Mouse (Mus musculus): ENCODE data around the gene Ins2. TPM values are rescaled to one million over a fixed set of nuclear protein-coding genes. Genes with fewer than 3 reads are reported as not detected.

The Ins2 gene
- polyA plus RNA-seq, 1 experiment from 2014 or later = 0.75 TPM

DNA sequence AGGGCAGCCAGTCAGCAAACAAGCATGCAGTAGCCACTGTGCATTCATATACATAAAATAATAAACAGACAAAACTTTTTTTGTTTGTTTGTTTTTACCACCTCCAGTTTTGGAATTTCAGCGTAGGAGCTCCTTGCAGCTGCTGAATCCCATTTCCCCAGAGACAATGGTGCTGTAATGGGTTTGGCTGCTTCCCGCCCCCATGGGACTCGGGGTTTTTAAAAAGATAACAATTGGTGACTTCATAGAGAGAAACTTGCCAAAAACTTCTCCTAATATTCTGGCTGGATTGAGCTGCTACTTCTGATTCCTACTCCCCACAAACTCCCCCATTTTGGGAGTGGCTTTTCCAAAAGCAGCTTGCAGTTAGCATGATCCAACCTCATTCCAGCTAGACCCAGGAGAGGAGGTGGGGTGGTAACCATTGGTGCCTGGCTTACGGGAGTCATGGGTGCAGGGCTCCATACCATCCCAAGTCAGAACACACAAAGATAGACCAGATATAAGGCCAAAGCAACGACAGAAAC lies 43.8 kb downstream of the Ins2 start:
- no peak overlapping the region for H3K4me2 ChIP-seq (ENCODE audit: low read depth, low read length)
- H3K27ac ChIP-seq (ENCODE audit: low read length) = no peak overlapping the region
- H3K27me3 ChIP-seq (ENCODE audit: control insufficient read depth, insufficient read depth, low read length) = no peaks in the 10 kb centered on the region
- no peaks in the 10 kb centered on the region for H3K4me1 ChIP-seq (ENCODE audit: control insufficient read depth, insufficient read depth, low read length)
- no peaks in the 10 kb centered on the region for H3K9me3 ChIP-seq (replicated peaks; ENCODE audit: control insufficient read depth, low read length)
- WGBS = 53% methylated on average over 5 of the region's 5 CpGs
- H3K36me3 ChIP-seq (ENCODE audit: control insufficient read depth, insufficient read depth) = no peaks in the 10 kb centered on the region
- H3K9ac ChIP-seq (ENCODE audit: low read length) = no peak overlapping the region
- no peak; the same call in 1 of the 2 replicates for ATAC-seq (replicated peaks; ENCODE audit: extremely low read depth, insufficient read depth, low FRiP score)
- no peak overlapping the region for H3K4me3 ChIP-seq (ENCODE audit: low read length)

DNA sequence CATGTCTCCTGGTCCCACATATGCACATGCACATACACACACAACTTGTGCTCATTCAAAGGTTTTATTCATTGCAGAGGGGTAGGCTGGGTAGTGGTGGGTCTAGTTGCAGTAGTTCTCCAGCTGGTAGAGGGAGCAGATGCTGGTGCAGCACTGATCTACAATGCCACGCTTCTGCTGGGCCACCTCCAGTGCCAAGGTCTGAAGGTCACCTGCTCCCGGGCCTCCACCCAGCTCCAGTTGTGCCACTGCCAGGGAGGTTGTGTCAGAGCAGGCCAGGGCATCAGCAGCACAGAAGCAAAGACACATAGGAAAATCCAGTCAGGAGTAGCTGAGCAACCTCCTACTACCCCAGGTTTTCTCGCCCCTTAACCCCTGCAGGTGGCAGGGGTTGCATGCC lies 64.6 kb downstream of the Ins2 start:
- H3K4me1 ChIP-seq (ENCODE audit: control insufficient read depth, insufficient read depth, low read length) = peaks cover 3% of the 10 kb centered on the region; the same call in 1 of the 2 replicates
- H3K9me3 ChIP-seq (replicated peaks; ENCODE audit: control insufficient read depth, low read length) = no peaks in the 10 kb centered on the region
- ATAC-seq (replicated peaks; ENCODE audit: extremely low read depth, insufficient read depth, low FRiP score) = no peak
- no peaks in the 10 kb centered on the region for H3K36me3 ChIP-seq (ENCODE audit: control insufficient read depth, insufficient read depth)
- H3K4me2 ChIP-seq (ENCODE audit: low read depth, low read length) = no peak overlapping the region
- no peak overlapping the region for H3K4me3 ChIP-seq (ENCODE audit: low read length)
- 81% methylated on average over 3 of the region's 3 CpGs for WGBS
- no peaks in the 10 kb centered on the region for H3K27me3 ChIP-seq (ENCODE audit: control insufficient read depth, insufficient read depth, low read length)
- H3K27ac ChIP-seq (ENCODE audit: low read length) = no peak overlapping the region
- no peak overlapping the region for H3K9ac ChIP-seq (ENCODE audit: low read length)

DNA sequence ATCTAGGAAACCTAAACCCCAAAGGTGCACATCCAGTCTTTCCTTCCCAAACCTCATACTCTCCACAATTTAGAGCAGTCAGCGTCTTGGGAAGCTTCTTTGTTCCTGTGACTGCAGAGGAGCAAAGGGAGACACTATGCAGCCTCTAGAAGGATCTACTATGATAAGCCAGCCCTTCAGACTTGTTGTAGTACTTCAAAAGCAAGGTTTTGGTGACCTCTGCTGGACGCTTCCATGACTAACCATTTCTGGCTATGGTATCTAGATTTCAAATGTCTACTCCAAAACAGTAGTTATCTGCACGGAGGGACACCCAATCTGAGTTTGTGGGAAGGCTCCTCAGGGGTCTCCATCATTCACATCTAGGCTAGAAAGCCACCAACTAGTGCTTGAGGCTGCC lies 67.5 kb downstream of the Ins2 start:
- peaks cover 14% of the 10 kb centered on the region for H3K9me3 ChIP-seq (replicated peaks; ENCODE audit: control insufficient read depth, low read length)
- peaks cover 5% of the 10 kb centered on the region; the same call in 1 of the 2 replicates for H3K36me3 ChIP-seq (ENCODE audit: control insufficient read depth, insufficient read depth)
- WGBS = 7% methylated on average over 3 of the region's 3 CpGs
- H3K4me2 ChIP-seq (ENCODE audit: low read depth, low read length) = no peak overlapping the region
- peaks cover 3% of the 10 kb centered on the region; the same call in 1 of the 2 replicates for H3K4me1 ChIP-seq (ENCODE audit: control insufficient read depth, insufficient read depth, low read length)
- H3K9ac ChIP-seq (ENCODE audit: low read length) = no peak overlapping the region
- ATAC-seq (replicated peaks; ENCODE audit: extremely low read depth, insufficient read depth, low FRiP score) = no peak
- H3K4me3 ChIP-seq (ENCODE audit: low read length) = no peak overlapping the region
- no peaks in the 10 kb centered on the region for H3K27me3 ChIP-seq (ENCODE audit: control insufficient read depth, insufficient read depth, low read length)
- no peak overlapping the region for H3K27ac ChIP-seq (ENCODE audit: low read length)

DNA sequence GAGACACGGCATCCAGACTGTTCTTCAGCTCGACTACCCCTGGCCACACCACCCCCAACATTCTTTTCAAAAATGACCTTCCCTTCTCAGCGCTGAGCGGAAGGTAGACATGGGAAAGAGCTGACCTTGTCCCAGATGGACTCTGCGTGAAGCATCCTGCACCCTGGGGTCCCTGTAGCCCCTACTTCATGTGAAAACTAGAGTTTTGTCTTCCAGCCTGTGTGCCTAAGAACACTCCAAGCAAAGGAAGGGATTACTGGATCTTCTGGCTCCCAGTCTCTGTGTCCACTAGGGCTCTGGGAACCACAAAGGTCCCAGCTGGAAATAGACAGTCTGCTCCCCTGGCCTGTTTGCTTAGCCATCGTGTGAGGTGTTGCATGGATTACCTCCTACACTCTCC lies 68.0 kb downstream of the Ins2 start:
- H3K27ac ChIP-seq (ENCODE audit: low read length) = no peak overlapping the region
- ATAC-seq (replicated peaks; ENCODE audit: extremely low read depth, insufficient read depth, low FRiP score) = no peak
- 65% methylated on average over 6 of the region's 6 CpGs for WGBS

DNA sequence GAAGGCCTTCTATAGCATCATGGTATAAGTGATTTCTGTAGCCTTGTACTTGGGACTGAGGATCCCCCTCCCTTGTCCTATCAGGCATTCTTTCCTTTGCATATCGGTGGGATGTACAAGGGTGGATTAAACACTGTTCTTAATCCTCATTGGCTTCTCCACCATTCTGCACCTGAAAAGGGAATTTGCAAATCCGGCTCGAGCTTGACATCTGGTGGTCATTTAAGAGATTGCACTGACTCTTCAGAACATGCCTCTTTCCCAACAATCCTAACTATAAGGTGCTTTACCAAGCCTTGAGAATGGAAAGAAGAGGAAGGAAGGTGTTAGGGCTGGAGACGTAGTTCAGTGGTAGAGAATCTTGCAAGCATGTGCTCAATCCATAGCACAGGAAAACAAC lies 71.1 kb downstream of the Ins2 start:
- H3K4me2 ChIP-seq (ENCODE audit: low read depth, low read length) = no peak overlapping the region
- H3K4me1 ChIP-seq (ENCODE audit: control insufficient read depth, insufficient read depth, low read length) = peaks cover 3% of the 10 kb centered on the region; the same call in 1 of the 2 replicates
- no peak overlapping the region for H3K9ac ChIP-seq (ENCODE audit: low read length)
- H3K27ac ChIP-seq (ENCODE audit: low read length) = no peak overlapping the region
- no peaks in the 10 kb centered on the region for H3K27me3 ChIP-seq (ENCODE audit: control insufficient read depth, insufficient read depth, low read length)
- no peak for ATAC-seq (replicated peaks; ENCODE audit: extremely low read depth, insufficient read depth, low FRiP score)
- WGBS = 10% methylated on average over 4 of the region's 4 CpGs
- H3K9me3 ChIP-seq (replicated peaks; ENCODE audit: control insufficient read depth, low read length) = peaks cover 33% of the 10 kb centered on the region
- H3K4me3 ChIP-seq (ENCODE audit: low read length) = no peak overlapping the region
- H3K36me3 ChIP-seq (ENCODE audit: control insufficient read depth, insufficient read depth) = peaks cover 21% of the 10 kb centered on the region

More for the DNA sequence above, 68.0 kb downstream of the Ins2 start:
- Histone ChIP-seq H3K9me3 (replicated peaks; ENCODE audit: control insufficient read depth, low read length) (peaks cover 19% of the 10 kb centered on the region), H3K9ac (ENCODE audit: low read length) (no peak overlapping the region), H3K4me3 (ENCODE audit: low read length) (no peak overlapping the region), H3K27me3 (ENCODE audit: control insufficient read depth, insufficient read depth, low read length) (no peaks in the 10 kb centered on the region), H3K4me2 (ENCODE audit: low read depth, low read length) (no peak overlapping the region), H3K4me1 (ENCODE audit: control insufficient read depth, insufficient read depth, low read length) (peaks cover 3% of the 10 kb centered on the region; the same call in 1 of the 2 replicates), H3K36me3 (ENCODE audit: control insufficient read depth, insufficient read depth) (peaks cover 8% of the 10 kb centered on the region; the same call in 1 of the 2 replicates)

DNA sequence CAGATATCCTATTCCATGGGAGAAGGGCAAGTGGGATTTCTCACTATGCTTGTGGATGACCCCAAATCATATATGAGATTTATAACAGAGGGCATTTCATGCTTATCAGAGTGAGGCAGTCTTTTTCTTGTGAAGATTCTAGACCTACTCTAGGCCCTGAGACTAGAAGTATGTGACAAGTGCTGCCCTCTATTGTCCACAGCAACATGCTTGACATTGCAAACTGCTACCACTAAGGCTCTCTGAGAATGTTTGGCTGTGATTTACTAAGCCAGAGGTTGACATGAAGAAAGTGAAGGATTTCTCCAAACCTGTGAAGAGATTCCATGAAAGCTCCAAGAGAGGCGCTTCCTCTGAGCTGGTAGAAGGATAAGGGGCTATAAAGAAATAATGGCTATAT lies 72.1 kb downstream of the Ins2 start:
- WGBS = 91% methylated on average over 1 of the region's 1 CpGs
- Histone ChIP-seq H3K4me3 (ENCODE audit: low read length) (no peak overlapping the region), H3K27ac (ENCODE audit: low read length) (no peak overlapping the region), H3K9ac (ENCODE audit: low read length) (no peak overlapping the region), H3K36me3 (ENCODE audit: control insufficient read depth, insufficient read depth) (peaks cover 21% of the 10 kb centered on the region), H3K9me3 (replicated peaks; ENCODE audit: control insufficient read depth, low read length) (peaks cover 33% of the 10 kb centered on the region), H3K4me1 (ENCODE audit: control insufficient read depth, insufficient read depth, low read length) (peaks cover 3% of the 10 kb centered on the region; the same call in 1 of the 2 replicates), H3K27me3 (ENCODE audit: control insufficient read depth, insufficient read depth, low read length) (peaks cover 6% of the 10 kb centered on the region; the same call in 1 of the 2 replicates), H3K4me2 (ENCODE audit: low read depth, low read length) (no peak overlapping the region)
- no peak for ATAC-seq (replicated peaks; ENCODE audit: extremely low read depth, insufficient read depth, low FRiP score)

DNA sequence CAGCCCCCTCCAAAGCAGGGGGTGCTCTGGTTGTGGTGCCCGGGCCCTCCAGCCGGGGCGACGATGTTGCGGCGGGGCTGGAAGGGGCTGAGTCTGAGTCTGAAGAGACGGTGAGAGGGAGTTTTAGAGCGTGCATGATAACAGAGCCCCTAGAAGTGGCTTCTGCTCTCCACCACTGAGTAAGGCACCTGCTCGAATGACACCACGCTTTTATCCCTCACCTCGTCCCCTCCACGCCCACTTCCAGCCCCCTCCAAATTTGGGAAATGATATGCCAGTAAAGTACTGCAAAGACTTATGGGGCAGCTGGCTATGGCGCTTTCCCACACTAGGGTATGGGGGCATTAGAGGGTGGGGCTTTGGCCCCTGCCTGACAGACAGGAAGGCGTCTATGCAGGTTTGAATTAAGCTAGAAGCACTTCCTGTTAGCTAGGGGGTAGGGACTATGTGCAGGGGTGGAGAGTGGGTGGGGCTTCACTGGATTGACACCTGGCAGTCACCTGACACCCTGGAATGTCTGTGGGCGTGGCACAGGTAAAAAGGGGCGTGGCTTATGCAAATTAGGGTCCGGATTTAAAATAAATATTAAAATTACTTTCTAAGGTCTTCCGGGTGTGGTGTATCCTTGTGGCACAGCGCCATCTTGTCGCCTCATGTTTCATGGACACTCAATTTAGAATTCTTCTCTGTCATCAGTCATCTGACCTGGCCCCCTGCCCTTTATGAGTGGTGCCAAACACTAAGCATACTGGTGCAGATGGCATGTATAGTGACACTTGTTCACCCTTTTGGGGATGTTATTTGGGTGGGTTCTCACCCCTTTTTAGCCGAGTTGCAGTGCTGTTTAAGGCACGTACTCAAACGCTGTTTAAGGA lies 73.2 kb downstream of the Ins2 start, which contains the start of gene Gm49394:
Gm49394 (minus strand) TSS at position 192 of the 875 bp plus-strand sequence.
- peaks cover 16% of the 10 kb centered on the region for H3K27me3 ChIP-seq (ENCODE audit: control insufficient read depth, insufficient read depth, low read length)

DNA sequence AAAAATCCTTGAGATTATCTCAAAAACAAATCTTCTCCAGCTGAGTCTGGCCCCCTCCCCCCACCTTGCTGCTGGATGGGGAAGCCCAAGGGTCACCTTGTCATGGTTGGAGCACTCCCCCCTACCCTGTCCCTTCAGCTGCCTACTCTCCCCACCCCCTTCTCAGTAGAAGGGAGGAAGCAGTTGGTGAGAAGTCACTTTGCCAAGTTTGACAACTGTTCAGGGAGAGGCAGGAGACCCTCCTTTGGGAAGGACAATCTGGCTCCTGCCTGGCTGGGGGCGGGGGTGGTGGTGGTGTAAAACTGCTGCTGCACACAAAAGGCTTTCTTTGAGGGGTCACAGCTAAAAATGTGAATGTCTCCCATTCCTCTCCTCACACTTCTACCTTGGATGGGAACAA lies 74.9 kb downstream of the Ins2 start:
- WGBS = 89% methylated on average over 1 of the region's 1 CpGs
- Histone ChIP-seq H3K4me1 (ENCODE audit: control insufficient read depth, insufficient read depth, low read length) (no peaks in the 10 kb centered on the region), H3K9me3 (replicated peaks; ENCODE audit: control insufficient read depth, low read length) (peaks cover 33% of the 10 kb centered on the region), H3K36me3 (ENCODE audit: control insufficient read depth, insufficient read depth) (peaks cover 21% of the 10 kb centered on the region), H3K27me3 (ENCODE audit: control insufficient read depth, insufficient read depth, low read length) (peaks cover 23% of the 10 kb centered on the region), H3K4me3 (ENCODE audit: low read length) (no peak overlapping the region), H3K27ac (ENCODE audit: low read length) (no peak overlapping the region), H3K4me2 (ENCODE audit: low read depth, low read length) (no peak overlapping the region), H3K9ac (ENCODE audit: low read length) (no peak overlapping the region)
- ATAC-seq (replicated peaks; ENCODE audit: extremely low read depth, insufficient read depth, low FRiP score) = no peak

More for the DNA sequence above, 73.2 kb downstream of the Ins2 start, which contains the start of gene Gm49394:
- H3K9me3 ChIP-seq (replicated peaks; ENCODE audit: control insufficient read depth, low read length) = peaks cover 33% of the 10 kb centered on the region
- no peak for ATAC-seq (replicated peaks; ENCODE audit: extremely low read depth, insufficient read depth, low FRiP score)
- no peak within 1 kb of the TSS for H3K9ac ChIP-seq (ENCODE audit: low read length)
- H3K4me1 ChIP-seq (ENCODE audit: control insufficient read depth, insufficient read depth, low read length) = no peaks in the 10 kb centered on the region
- no peak within 1 kb of the TSS for H3K4me3 ChIP-seq (ENCODE audit: low read length)
- WGBS = 82% methylated on average over 23 of the region's 23 CpGs
- no peak within 1 kb of the TSS for H3K4me2 ChIP-seq (ENCODE audit: low read depth, low read length)
- no peak within 1 kb of the TSS for H3K27ac ChIP-seq (ENCODE audit: low read length)
- peaks cover 21% of the 10 kb centered on the region for H3K36me3 ChIP-seq (ENCODE audit: control insufficient read depth, insufficient read depth)

DNA sequence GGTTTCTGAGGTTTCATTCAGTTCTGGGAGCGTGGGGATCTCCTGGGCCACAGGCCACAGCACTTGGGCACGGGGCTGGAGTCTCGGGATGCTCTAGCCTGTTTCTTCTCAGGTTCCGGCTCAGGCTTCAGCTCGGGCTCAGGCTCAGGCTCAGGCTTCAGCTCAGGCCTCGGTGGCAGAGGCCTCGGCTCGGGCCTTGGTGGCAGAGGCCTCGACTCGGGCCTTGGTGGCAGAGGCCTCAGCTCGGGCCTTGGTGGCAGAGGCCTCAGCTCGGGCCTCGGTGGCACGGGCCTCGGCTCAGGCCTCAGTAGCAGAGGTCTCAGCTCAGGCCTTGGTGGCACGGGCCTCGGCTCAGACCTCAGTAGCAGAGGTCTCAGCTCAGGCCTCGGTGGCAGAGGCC lies 75.7 kb downstream of the Ins2 start:
- Histone ChIP-seq H3K4me2 (ENCODE audit: low read depth, low read length) (no peak overlapping the region), H3K9ac (ENCODE audit: low read length) (no peak overlapping the region), H3K4me1 (ENCODE audit: control insufficient read depth, insufficient read depth, low read length) (no peaks in the 10 kb centered on the region; the same call in 1 of the 2 replicates), H3K36me3 (ENCODE audit: control insufficient read depth, insufficient read depth) (peaks cover 21% of the 10 kb centered on the region), H3K27ac (ENCODE audit: low read length) (peak overlapping the region; percentile 42; the same call in 1 of the 2 replicates), H3K4me3 (ENCODE audit: low read length) (no peak overlapping the region), H3K9me3 (replicated peaks; ENCODE audit: control insufficient read depth, low read length) (peaks cover 33% of the 10 kb centered on the region), H3K27me3 (ENCODE audit: control insufficient read depth, insufficient read depth, low read length) (peaks cover 31% of the 10 kb centered on the region)
- WGBS = 94% methylated on average over 18 of the region's 18 CpGs
- no peak for ATAC-seq (replicated peaks; ENCODE audit: extremely low read depth, insufficient read depth, low FRiP score)
